Mouse (Mus musculus): Measurements from ENCODE around the gene Gm21981. TPM values are rescaled to one million over a fixed set of nuclear protein-coding genes. Genes with fewer than 3 reads are reported as not detected.

Gm21981 gene
- polyA plus RNA-seq, 1 experiment from 2014 or later: 0.13 TPM

GRCm38 (mm10) chr17:47678238-47678637 lies 16.0 kb downstream of the Gm21981 start:
- Histone ChIP-seq H3K9ac (replicated peaks) (no peak overlapping the region), H3K4me1 (ENCODE audit: insufficient read depth) (no peaks in the 10 kb centered on the region), H3K36me3 (replicated peaks; ENCODE audit: insufficient read depth, low read length) (peaks cover 23% of the 10 kb centered on the region), H3K27ac (ENCODE audit: low read depth) (no peak overlapping the region), H3K9me3 (ENCODE audit: low read length) (no peaks in the 10 kb centered on the region), H3K4me2 (ENCODE audit: low read depth, low read length) (no peak overlapping the region), H3K4me3 (ENCODE audit: low read depth, low read length) (no peak overlapping the region), H3K27me3 (ENCODE audit: insufficient read depth, low read length) (no peaks in the 10 kb centered on the region)
- no peak for TF ChIP-seq CTCF (IDR thresholded peaks at IDR 0.05; ENCODE audit: low read depth)
- TF ChIP-seq EP300 (IDR thresholded peaks at IDR 0.05; ENCODE audit: low read depth): no peak
- WGBS (ENCODE audit: insufficient replicate concordance): 80% methylated on average over 5 of the region's 5 CpGs
- no peak for DNase-seq
- peak; percentile 78 for ATAC-seq

DNA sequence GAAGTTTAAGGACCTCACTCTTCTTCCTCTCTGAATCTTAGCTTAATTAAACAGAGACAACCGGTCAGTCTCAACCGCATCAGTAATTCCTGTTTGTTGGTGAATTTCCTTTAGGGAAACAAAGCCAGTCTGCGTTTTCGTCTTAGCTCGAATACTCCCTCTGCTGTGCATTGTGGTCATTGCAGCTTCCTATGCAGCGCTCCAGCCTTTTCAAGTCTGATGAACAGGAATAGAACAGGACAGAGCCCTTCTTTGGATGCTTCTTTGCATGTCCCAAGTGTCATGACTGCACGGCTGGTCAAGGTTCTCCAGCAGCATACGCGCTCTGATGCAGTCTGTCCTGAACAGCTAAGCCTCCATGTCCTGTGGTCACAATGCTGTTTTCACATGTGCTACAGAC lies 17.7 kb downstream of the Gm21981 start:
- H3K9me3 ChIP-seq (ENCODE audit: low read length): no peaks in the 10 kb centered on the region
- WGBS (ENCODE audit: insufficient replicate concordance): 27% methylated on average over 9 of the region's 9 CpGs
- H3K4me3 ChIP-seq (ENCODE audit: low read depth, low read length): no peak overlapping the region
- peak; percentile 69 for DNase-seq
- no peak overlapping the region for H3K27ac ChIP-seq (ENCODE audit: low read depth)
- no peak overlapping the region for H3K4me2 ChIP-seq (ENCODE audit: low read depth, low read length)
- ATAC-seq: no peak
- TF ChIP-seq EP300 (IDR thresholded peaks at IDR 0.05; ENCODE audit: low read depth) (no peak), CTCF (IDR thresholded peaks at IDR 0.05; ENCODE audit: low read depth) (peak; percentile 90)
- H3K4me1 ChIP-seq (ENCODE audit: insufficient read depth): peaks cover 7% of the 10 kb centered on the region
- H3K27me3 ChIP-seq (ENCODE audit: insufficient read depth, low read length): peaks cover 11% of the 10 kb centered on the region; the same call in 1 of the 2 replicates
- H3K9ac ChIP-seq (replicated peaks): no peak overlapping the region
- peaks cover 23% of the 10 kb centered on the region for H3K36me3 ChIP-seq (replicated peaks; ENCODE audit: insufficient read depth, low read length)

GRCm38 (mm10) chr17:47672311-47673111 lies 21.7 kb downstream of the Gm21981 start:
- Histone ChIP-seq H3K9me3 (ENCODE audit: low read length) (no peaks in the 10 kb centered on the region), H3K27me3 (ENCODE audit: insufficient read depth, low read length) (peaks cover 11% of the 10 kb centered on the region; the same call in 1 of the 2 replicates), H3K27ac (ENCODE audit: low read depth) (no peak overlapping the region), H3K4me3 (ENCODE audit: low read depth, low read length) (peak overlapping the region; percentile 43), H3K9ac (replicated peaks) (0 out of 2 replicates have a peak overlapping the region, but pooled peaks have one; percentile 26), H3K4me1 (ENCODE audit: insufficient read depth) (peaks cover 7% of the 10 kb centered on the region), H3K4me2 (ENCODE audit: low read depth, low read length) (peak overlapping the region; percentile 69), H3K36me3 (replicated peaks; ENCODE audit: insufficient read depth, low read length) (peaks cover 5% of the 10 kb centered on the region; the same call in 1 of the 2 replicates)
- 9% methylated on average over 64 of the region's 68 CpGs for WGBS (ENCODE audit: insufficient replicate concordance)
- TF ChIP-seq EP300 (IDR thresholded peaks at IDR 0.05; ENCODE audit: low read depth) (no peak), CTCF (IDR thresholded peaks at IDR 0.05; ENCODE audit: low read depth) (no peak; the same call in 1 of the 2 replicates)
- ATAC-seq: peak; percentile 23; the same call in 1 of the 2 replicates
- DNase-seq: peak; percentile 39

GRCm38 (mm10) chr17:47671988-47672310 lies 22.3 kb downstream of the Gm21981 start:
- 39% methylated on average over 14 of the region's 14 CpGs for WGBS (ENCODE audit: insufficient replicate concordance)
- no peak for DNase-seq
- Histone ChIP-seq H3K36me3 (replicated peaks; ENCODE audit: insufficient read depth, low read length) (peaks cover 5% of the 10 kb centered on the region; the same call in 1 of the 2 replicates), H3K4me2 (ENCODE audit: low read depth, low read length) (peak overlapping the region; percentile 69), H3K4me3 (ENCODE audit: low read depth, low read length) (peak overlapping the region; percentile 43), H3K4me1 (ENCODE audit: insufficient read depth) (peaks cover 7% of the 10 kb centered on the region), H3K27ac (ENCODE audit: low read depth) (no peak overlapping the region), H3K27me3 (ENCODE audit: insufficient read depth, low read length) (peaks cover 11% of the 10 kb centered on the region; the same call in 1 of the 2 replicates), H3K9ac (replicated peaks) (0 out of 2 replicates have a peak overlapping the region, but pooled peaks have one; percentile 26), H3K9me3 (ENCODE audit: low read length) (no peaks in the 10 kb centered on the region)
- no peak for TF ChIP-seq CTCF (IDR thresholded peaks at IDR 0.05; ENCODE audit: low read depth)
- no peak for TF ChIP-seq EP300 (IDR thresholded peaks at IDR 0.05; ENCODE audit: low read depth)
- ATAC-seq: no peak

DNA sequence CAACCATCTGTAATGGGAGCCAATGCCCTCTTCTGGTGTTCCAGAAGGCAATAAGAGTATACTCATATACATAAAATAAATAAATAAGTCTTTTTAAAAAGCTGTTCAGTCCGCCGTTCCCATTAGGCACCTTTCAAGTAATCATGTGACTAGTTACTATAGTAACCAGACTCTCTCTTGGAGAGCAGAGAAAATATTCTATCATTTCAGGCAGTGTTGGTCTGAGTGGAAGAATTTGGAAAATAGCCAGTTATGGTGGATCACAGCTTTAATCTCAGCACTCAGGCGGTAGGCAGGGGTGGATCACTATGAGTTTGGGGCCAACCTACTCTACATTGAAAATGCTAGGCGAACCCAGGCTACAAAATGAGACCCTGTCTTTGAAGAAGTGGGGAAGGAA lies 25.1 kb downstream of the Gm21981 start:
- TF ChIP-seq CTCF (IDR thresholded peaks at IDR 0.05; ENCODE audit: low read depth) (no peak), EP300 (IDR thresholded peaks at IDR 0.05; ENCODE audit: low read depth) (no peak)
- Histone ChIP-seq H3K9me3 (ENCODE audit: low read length) (no peaks in the 10 kb centered on the region), H3K4me1 (ENCODE audit: insufficient read depth) (peaks cover 7% of the 10 kb centered on the region), H3K4me3 (ENCODE audit: low read depth, low read length) (no peak overlapping the region), H3K27me3 (ENCODE audit: insufficient read depth, low read length) (peaks cover 11% of the 10 kb centered on the region; the same call in 1 of the 2 replicates), H3K4me2 (ENCODE audit: low read depth, low read length) (no peak overlapping the region), H3K9ac (replicated peaks) (no peak overlapping the region), H3K36me3 (replicated peaks; ENCODE audit: insufficient read depth, low read length) (no peaks in the 10 kb centered on the region), H3K27ac (ENCODE audit: low read depth) (no peak overlapping the region)
- DNase-seq (no peak), ATAC-seq (no peak)
- 77% methylated on average over 4 of the region's 4 CpGs for WGBS (ENCODE audit: insufficient replicate concordance)

DNA sequence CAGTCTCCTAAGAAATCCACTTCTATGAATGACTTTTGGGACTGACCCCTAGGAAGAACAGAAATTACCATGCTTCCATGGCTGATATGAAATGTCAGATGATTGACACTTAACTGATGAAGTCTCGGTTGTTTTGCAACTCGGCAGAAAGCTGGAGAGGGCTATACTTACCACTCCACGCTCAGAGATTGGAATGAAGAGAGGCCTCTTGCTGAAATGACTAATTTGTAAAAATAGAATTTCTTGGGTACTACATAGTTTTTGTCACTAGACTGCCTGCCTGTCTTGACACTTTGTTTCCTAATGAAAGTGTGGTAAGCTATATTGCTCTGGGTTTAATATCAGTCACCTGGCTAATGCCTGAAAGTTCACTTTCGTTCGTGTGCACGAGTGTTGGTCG lies 29.8 kb downstream of the Gm21981 start:
- Histone ChIP-seq H3K9ac (replicated peaks) (no peak overlapping the region), H3K27me3 (ENCODE audit: insufficient read depth, low read length) (no peaks in the 10 kb centered on the region), H3K4me3 (ENCODE audit: low read depth, low read length) (no peak overlapping the region), H3K9me3 (ENCODE audit: low read length) (no peaks in the 10 kb centered on the region), H3K27ac (ENCODE audit: low read depth) (no peak overlapping the region), H3K36me3 (replicated peaks; ENCODE audit: insufficient read depth, low read length) (no peaks in the 10 kb centered on the region), H3K4me2 (ENCODE audit: low read depth, low read length) (no peak overlapping the region), H3K4me1 (ENCODE audit: insufficient read depth) (no peaks in the 10 kb centered on the region)
- WGBS (ENCODE audit: insufficient replicate concordance): 69% methylated on average over 7 of the region's 7 CpGs
- ATAC-seq (no peak), DNase-seq (no peak)
- TF ChIP-seq EP300 (IDR thresholded peaks at IDR 0.05; ENCODE audit: low read depth): no peak
- TF ChIP-seq CTCF (IDR thresholded peaks at IDR 0.05; ENCODE audit: low read depth): no peak

Data from liver, postnatal 0 days (tissue).